Mouse (Mus musculus) liver, embryonic 14.5 days (tissue): Measurements from ENCODE around the gene Slc5a10.

Experiments
- CTCF ChIP-seq: IDR thresholded peaks from 2 replicates; pipeline ENCODE4 v1.5.1; 2016; ENCODE audit warnings: antibody characterized with exemption, low read depth, control low read depth
- EP300 ChIP-seq: IDR thresholded peaks from 2 replicates; pipeline ENCODE4 v1.6.1; 2016; ENCODE audit warnings: antibody characterized with exemption, low read depth

DNA sequence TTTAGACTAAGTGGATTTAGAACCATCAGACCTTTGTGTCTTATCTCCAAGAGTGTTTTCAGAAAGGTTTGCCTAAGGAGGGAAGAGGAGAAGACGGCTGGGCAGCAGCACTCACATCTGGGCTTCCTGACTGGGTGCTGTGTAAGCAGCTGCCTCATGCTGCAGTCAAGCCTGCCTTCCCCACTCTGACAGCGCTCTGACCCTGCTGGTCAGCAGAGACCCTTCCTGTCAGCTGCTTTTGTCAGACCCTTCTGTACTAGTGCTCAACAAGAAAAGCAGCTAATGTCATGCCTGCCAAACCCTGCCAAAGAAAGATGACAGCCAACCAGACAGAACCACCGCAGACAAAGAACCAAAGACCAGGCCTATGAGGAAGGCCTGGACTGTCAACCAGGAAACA is 23.1 kb upstream of the Slc5a10 start:
- TF ChIP-seq CTCF (no peak), EP300 (no peak)
